Mouse (Mus musculus): ENCODE measurements around the gene Vtn.

DNA sequence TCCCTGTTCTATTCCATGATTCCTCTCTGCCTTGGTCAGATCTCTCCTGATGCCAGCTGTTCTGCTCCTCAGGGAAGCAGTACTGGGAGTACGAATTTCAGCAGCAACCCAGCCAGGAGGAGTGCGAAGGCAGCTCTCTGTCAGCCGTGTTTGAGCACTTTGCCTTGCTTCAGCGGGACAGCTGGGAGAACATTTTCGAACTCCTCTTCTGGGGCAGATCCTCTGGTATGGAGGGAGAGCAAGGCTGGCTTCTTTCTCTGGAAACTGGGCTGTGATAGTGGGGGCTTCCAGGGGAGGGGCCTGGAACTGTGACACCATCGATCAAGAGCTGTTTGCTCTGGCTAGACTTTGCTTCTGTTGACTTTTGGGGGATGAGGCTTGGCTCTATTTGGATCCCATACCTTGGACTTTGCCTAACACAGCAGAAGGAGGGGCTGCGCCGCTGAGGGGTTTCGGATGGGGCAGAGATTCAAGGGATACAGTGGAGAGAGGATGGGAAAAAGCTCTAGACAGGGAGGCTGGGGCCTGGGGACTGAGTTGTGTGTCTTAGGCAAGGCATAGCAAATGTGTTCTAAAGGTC is 1.8 kb downstream of the Vtn start:
- TF ChIP-seq CTCF (IDR thresholded peaks at IDR 0.05): no peak
- no peak for TF ChIP-seq EP300 (IDR thresholded peaks at IDR 0.05; ENCODE audit: insufficient read depth, low read depth, low read length)
